Mouse (Mus musculus) neural tube, embryonic 12.5 days (tissue): ENCODE data around the gene Tmem56. TPM values are rescaled to one million over a fixed set of nuclear protein-coding genes. Genes with fewer than 3 reads are reported as not detected.

ENCODE experiments used
- ATAC-seq: fragments of 200-750 bp; cut with Nextera tagmentation; 2 replicates; pipeline ENCODE4 v1.8.0; 2017; ENCODE audit warnings: low read depth, mild to moderate bottlenecking, moderate TSS enrichment, moderate library complexity; ENCODE audit not compliant: low FRiP score
- H3K27ac ChIP-seq: fragments of 300-500 bp; sonication (generic); 2 replicates; pipeline ENCODE4 v1.5.1; 2016
- H3K27me3 ChIP-seq: fragments of 300-500 bp; sonication (generic); replicated peaks from 2 replicates; pipeline ENCODE4 v1.6.1; 2016; ENCODE audit warnings: mild to moderate bottlenecking
- H3K36me3 ChIP-seq: fragments of 300-500 bp; sonication (generic); 2 replicates; pipeline ENCODE4 v1.6.1; 2016; ENCODE audit warnings: mild to moderate bottlenecking
- H3K4me1 ChIP-seq: fragments of 300-500 bp; sonication (generic); 2 replicates; pipeline ENCODE4 v1.6.1; 2016
- H3K4me2 ChIP-seq: fragments of 300-500 bp; sonication (generic); replicated peaks from 2 replicates; pipeline ENCODE4 v1.6.1; 2016; ENCODE audit warnings: mild to moderate bottlenecking
- H3K4me3 ChIP-seq: fragments of 300-500 bp; sonication (generic); 2 replicates; pipeline ENCODE4 v1.5.1; 2016
- H3K9ac ChIP-seq: fragments of 300-500 bp; sonication (generic); 2 replicates; pipeline ENCODE4 v1.6.1; 2016; ENCODE audit warnings: mild to moderate bottlenecking
- H3K9me3 ChIP-seq: fragments of 300-500 bp; sonication (generic); 2 replicates; pipeline ENCODE4 v1.6.1; 2016; ENCODE audit warnings: mild to moderate bottlenecking
- WGBS: fragments of 180-500 bp; shearing (Covaris S2); methylation state at CpG from one replicate; pipeline ENCODE4 v1.1.7; 2016; 5-methylcytosine and 5-hydroxymethylcytosine counted together
- polyA plus RNA-seq: library from polyadenylated mRNA; unstranded; fragments of >200 nt; fragmentation: Nextera tagmentation; extraction: Ambion mirVana; gene quantifications from 2 replicates; pipeline ENCODE4 v1.2.1, GENCODE M21; 2016

The Tmem56 gene
- polyA plus RNA-seq, 1 experiment from 2014 or later = 0.60 TPM

DNA sequence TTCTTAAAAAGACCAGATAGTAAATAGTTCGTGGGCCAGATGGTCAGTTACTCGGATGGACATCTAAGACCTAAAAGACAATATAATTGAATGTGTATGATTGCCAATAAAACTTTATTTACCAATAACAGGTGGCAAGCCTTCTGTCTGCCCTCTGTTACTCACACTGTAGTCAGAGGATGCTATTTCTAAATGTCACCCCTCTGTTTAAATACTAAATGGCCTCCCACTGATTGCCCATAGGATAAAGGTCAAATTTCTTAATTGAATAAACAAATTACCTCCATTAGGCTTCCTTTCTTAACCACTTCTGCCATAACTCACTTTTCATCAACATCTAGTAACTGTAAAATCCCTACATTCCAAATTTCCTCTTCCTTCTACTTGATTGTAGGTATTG is 10.3 kb downstream of the Tmem56 start:
- H3K27me3 ChIP-seq = no peaks in the 10 kb centered on the region
- no peaks in the 10 kb centered on the region for H3K36me3 ChIP-seq
- WGBS = 66% methylated on average over 2 of the region's 2 CpGs
- H3K9me3 ChIP-seq = no peaks in the 10 kb centered on the region
- no peak overlapping the region for H3K4me3 ChIP-seq
- H3K4me2 ChIP-seq = no peak overlapping the region
- H3K4me1 ChIP-seq = no peaks in the 10 kb centered on the region
- no peak for ATAC-seq
- H3K27ac ChIP-seq = no peak overlapping the region
- no peak overlapping the region for H3K9ac ChIP-seq

DNA sequence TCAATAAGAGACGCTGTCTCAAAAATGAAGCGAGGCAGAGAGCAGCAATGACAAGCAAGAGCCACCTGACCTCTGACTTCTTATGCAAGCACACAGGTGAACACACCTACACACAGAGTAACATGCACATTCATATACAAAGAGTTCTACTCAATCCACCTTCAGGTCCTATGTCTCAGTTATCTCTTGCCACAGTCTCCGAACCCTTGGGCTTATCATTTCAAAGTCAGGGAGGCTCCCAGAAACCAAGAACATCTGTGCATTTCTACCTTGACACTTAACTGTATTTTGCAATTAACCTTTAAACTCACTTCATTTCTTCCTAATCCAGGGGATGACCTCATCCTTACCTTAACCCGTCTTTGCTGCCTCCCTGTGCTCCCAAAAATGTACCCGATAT is 15.6 kb downstream of the Tmem56 start:
- Histone ChIP-seq H3K27ac (no peak overlapping the region), H3K27me3 (peaks cover 13% of the 10 kb centered on the region), H3K4me3 (no peak overlapping the region), H3K4me1 (peaks cover 7% of the 10 kb centered on the region; the same call in 1 of the 2 replicates), H3K9me3 (no peaks in the 10 kb centered on the region), H3K36me3 (no peaks in the 10 kb centered on the region), H3K9ac (no peak overlapping the region), H3K4me2 (no peak overlapping the region)
- 85% methylated on average over 5 of the region's 5 CpGs for WGBS
- no peak for ATAC-seq

DNA sequence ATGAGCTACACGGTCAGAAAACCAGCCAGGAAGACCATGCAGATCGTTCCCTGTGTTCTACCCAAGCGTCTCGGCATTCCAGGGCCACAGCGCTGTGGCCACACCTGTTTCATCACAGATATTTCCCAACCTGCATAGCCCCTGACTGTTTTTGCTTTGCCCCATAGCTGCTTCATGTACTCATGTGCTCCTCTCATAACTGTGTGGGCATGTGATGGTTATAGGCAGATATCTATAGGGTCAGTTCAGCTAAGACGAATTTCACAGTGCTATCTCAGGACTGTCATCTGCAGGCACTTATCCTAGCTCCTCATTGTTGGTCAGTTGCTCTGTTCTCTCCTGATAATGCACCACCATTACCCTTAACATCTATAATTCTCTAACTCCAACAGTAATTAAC is 18.7 kb downstream of the Tmem56 start:
- ATAC-seq = no peak
- peaks cover 7% of the 10 kb centered on the region; the same call in 1 of the 2 replicates for H3K4me1 ChIP-seq
- no peak overlapping the region for H3K9ac ChIP-seq
- H3K4me3 ChIP-seq = no peak overlapping the region
- H3K9me3 ChIP-seq = no peaks in the 10 kb centered on the region
- peaks cover 34% of the 10 kb centered on the region for H3K27me3 ChIP-seq
- 71% methylated on average over 6 of the region's 6 CpGs for WGBS
- H3K27ac ChIP-seq = no peak overlapping the region
- H3K4me2 ChIP-seq = no peak overlapping the region
- H3K36me3 ChIP-seq = no peaks in the 10 kb centered on the region

- H3K27ac ChIP-seq = no peak overlapping the region
- peak overlapping the region; percentile 98 for H3K4me2 ChIP-seq
- H3K36me3 ChIP-seq = no peaks in the 10 kb centered on the region
- H3K27me3 ChIP-seq = peaks cover 34% of the 10 kb centered on the region
- peak overlapping the region; percentile 75 for H3K4me3 ChIP-seq
- H3K9me3 ChIP-seq = no peaks in the 10 kb centered on the region
- ATAC-seq = peak; percentile 26; the same call in 1 of the 2 replicates
- 3% methylated on average over 20 of the region's 20 CpGs for WGBS
- peaks cover 7% of the 10 kb centered on the region; the same call in 1 of the 2 replicates for H3K4me1 ChIP-seq
- peak overlapping the region; percentile 76 for H3K9ac ChIP-seq
These were observed 19.7 kb downstream of the Tmem56 start for GRCm38 (mm10) chr3:121263205-121263548.

DNA sequence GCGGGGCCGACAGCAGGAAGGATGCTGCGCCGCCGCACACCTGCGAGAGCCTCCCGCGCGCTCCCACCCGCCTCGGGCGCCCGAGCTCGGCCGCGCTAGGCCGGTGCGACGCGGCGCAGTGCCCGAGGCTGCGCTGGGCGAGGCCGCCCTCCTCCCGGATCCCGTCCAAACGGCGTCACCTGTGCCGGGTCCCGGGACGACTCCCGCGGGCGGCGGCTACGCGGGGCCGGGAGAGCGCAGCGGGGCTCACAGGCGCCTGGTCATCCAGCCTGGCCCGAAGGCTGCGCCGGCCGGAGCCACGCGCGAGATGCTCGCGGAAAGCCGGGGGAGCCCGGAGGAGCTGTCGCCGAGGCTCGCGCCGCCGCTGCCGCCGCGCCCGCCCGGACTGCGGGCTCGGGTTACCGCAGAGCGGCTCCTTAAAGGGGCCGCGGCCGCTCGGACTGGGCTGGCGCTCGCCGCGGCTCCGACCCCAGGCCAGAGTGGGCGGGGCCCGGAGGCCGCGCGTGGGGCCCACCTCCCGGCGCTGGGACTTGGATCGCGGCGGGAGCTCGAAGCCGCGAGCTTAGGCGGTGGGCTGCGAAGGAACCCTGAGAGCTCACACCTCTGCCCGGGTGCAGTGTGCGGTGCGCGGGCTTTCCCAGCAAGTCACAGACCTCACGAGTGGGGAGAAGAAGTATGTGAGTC is 20.2 kb downstream of the Tmem56 start:
- peak overlapping the region; percentile 98 for H3K4me2 ChIP-seq
- no peaks in the 10 kb centered on the region for H3K9me3 ChIP-seq
- H3K9ac ChIP-seq = peak overlapping the region; percentile 76
- H3K4me3 ChIP-seq = peak overlapping the region; percentile 75
- H3K27me3 ChIP-seq = peaks cover 34% of the 10 kb centered on the region
- WGBS = under 1% methylated on average over 97 of the region's 97 CpGs
- ATAC-seq = peak; percentile 90
- H3K36me3 ChIP-seq = no peaks in the 10 kb centered on the region
- no peak overlapping the region for H3K27ac ChIP-seq
- peaks cover 7% of the 10 kb centered on the region; the same call in 1 of the 2 replicates for H3K4me1 ChIP-seq

GRCm38 (mm10) chr3:121261939-121262520 is 20.9 kb downstream of the Tmem56 start:
- Histone ChIP-seq H3K4me3 (peak overlapping the region; percentile 75), H3K27me3 (peaks cover 34% of the 10 kb centered on the region), H3K36me3 (no peaks in the 10 kb centered on the region), H3K4me2 (peak overlapping the region; percentile 98), H3K9ac (peak overlapping the region; percentile 76), H3K9me3 (no peaks in the 10 kb centered on the region), H3K27ac (no peak overlapping the region), H3K4me1 (peaks cover 7% of the 10 kb centered on the region; the same call in 1 of the 2 replicates)
- ATAC-seq = no peak
- WGBS = 10% methylated on average over 21 of the region's 21 CpGs

GRCm38 (mm10) chr3:121261251-121261650 is 21.6 kb downstream of the Tmem56 start:
- no peak overlapping the region for H3K27ac ChIP-seq
- no peak overlapping the region for H3K4me3 ChIP-seq
- H3K9me3 ChIP-seq = no peaks in the 10 kb centered on the region
- WGBS = 66% methylated on average over 7 of the region's 7 CpGs
- H3K4me1 ChIP-seq = peaks cover 7% of the 10 kb centered on the region; the same call in 1 of the 2 replicates
- H3K4me2 ChIP-seq = no peak overlapping the region
- H3K9ac ChIP-seq = no peak overlapping the region
- H3K36me3 ChIP-seq = no peaks in the 10 kb centered on the region
- ATAC-seq = no peak
- H3K27me3 ChIP-seq = peaks cover 34% of the 10 kb centered on the region

DNA sequence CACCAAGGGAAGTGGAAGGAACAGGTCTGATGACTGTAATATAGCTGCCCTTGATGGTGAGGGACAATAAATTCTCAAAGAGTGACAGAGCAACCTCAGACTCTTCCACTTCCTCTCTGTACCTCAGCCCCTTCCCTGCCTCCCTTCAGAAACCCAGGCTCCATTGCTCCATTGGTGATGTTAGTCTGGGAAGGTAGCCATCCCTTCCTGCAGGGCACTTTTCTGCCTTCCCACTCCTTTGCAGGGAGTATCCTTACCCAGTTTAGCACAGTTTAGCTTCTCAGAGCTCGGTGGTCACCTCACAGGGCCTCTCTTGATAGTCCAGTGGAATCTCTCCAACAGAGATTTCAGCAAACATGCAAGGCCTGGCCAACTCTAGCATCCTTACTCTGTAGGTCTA is 22.1 kb downstream of the Tmem56 start:
- 58% methylated on average over 1 of the region's 1 CpGs for WGBS
- no peak overlapping the region for H3K4me3 ChIP-seq
- no peaks in the 10 kb centered on the region for H3K9me3 ChIP-seq
- peaks cover 34% of the 10 kb centered on the region for H3K27me3 ChIP-seq
- peaks cover 7% of the 10 kb centered on the region; the same call in 1 of the 2 replicates for H3K4me1 ChIP-seq
- H3K9ac ChIP-seq = no peak overlapping the region
- ATAC-seq = no peak
- H3K4me2 ChIP-seq = no peak overlapping the region
- H3K36me3 ChIP-seq = no peaks in the 10 kb centered on the region
- no peak overlapping the region for H3K27ac ChIP-seq

DNA sequence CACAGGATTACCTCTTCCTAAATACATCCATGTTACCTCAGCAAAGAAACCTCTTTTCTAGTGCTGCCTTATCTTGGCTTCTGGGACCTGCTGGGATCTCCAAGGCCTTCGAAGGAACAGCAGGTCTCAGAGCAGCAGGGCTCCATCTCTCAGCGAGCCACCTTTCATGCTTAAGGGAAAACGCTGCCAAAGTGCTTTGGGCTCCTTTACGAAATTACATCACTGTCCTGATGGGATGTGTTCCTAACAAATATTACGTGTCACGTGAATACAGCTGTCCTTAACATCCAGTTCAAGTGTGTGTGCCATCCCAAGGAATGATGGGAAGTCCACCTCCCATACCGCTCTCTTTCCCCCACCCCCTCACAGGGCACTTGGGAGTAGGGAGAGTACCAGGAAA is 22.9 kb downstream of the Tmem56 start:
- H3K4me1 ChIP-seq = peaks cover 7% of the 10 kb centered on the region; the same call in 1 of the 2 replicates
- no peak overlapping the region for H3K4me3 ChIP-seq
- 76% methylated on average over 7 of the region's 7 CpGs for WGBS
- no peaks in the 10 kb centered on the region for H3K36me3 ChIP-seq
- ATAC-seq = no peak
- H3K9ac ChIP-seq = no peak overlapping the region
- H3K9me3 ChIP-seq = no peaks in the 10 kb centered on the region
- no peak overlapping the region for H3K4me2 ChIP-seq
- peaks cover 34% of the 10 kb centered on the region for H3K27me3 ChIP-seq
- no peak overlapping the region for H3K27ac ChIP-seq

GRCm38 (mm10) chr3:121258521-121259478 is 24.1 kb downstream of the Tmem56 start:
- 80% methylated on average over 20 of the region's 20 CpGs for WGBS
- Histone ChIP-seq H3K4me1 (peaks cover 7% of the 10 kb centered on the region; the same call in 1 of the 2 replicates), H3K9ac (no peak overlapping the region), H3K36me3 (no peaks in the 10 kb centered on the region), H3K27ac (no peak overlapping the region), H3K9me3 (no peaks in the 10 kb centered on the region), H3K4me2 (no peak overlapping the region), H3K4me3 (no peak overlapping the region), H3K27me3 (peaks cover 27% of the 10 kb centered on the region)
- no peak for ATAC-seq

DNA sequence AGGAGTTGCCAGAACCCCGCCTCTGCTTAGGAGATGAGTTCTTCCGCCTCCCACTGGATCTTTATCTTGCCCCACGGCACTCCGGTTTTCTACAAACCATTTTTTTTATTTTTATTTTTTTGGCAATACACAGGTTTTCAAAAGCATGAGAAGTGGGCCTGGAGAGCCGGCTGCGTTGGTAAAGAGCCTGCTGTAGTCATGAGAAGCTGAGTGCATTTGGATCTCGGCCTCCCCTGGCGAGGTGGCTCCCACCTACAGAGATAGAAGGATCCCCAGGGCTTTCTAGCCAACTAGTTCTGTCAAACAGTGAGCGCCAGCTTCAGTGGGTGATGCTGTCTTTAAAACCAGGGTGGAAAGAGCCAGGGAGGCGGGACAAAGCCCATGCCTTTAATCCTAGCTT is 25.5 kb downstream of the Tmem56 start:
- no peak overlapping the region for H3K4me2 ChIP-seq
- no peak overlapping the region for H3K4me3 ChIP-seq
- H3K9me3 ChIP-seq = no peaks in the 10 kb centered on the region
- 79% methylated on average over 10 of the region's 10 CpGs for WGBS
- no peak for ATAC-seq
- no peaks in the 10 kb centered on the region for H3K4me1 ChIP-seq
- H3K27me3 ChIP-seq = peaks cover 22% of the 10 kb centered on the region
- H3K36me3 ChIP-seq = no peaks in the 10 kb centered on the region
- no peak overlapping the region for H3K27ac ChIP-seq
- H3K9ac ChIP-seq = no peak overlapping the region

DNA sequence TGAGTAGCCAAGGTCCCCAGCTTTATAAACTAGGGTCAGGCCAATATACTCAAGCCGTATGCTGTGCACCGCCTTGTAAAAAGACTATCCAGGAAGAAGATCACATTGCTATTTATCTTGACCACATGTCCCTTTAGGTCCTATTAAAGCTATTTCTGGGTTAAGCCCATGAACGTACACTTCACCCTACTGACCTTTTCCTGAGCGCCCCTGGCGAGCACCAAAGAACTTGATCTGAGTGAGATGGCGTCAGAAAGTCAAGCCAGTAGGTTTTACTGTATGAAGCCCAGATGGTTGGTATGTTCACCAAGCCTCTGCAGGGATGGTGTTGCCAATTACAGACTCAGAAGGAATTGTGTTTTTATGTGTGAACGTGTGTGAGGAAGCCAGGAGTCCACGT is 26.8 kb downstream of the Tmem56 start:
- no peak overlapping the region for H3K9ac ChIP-seq
- no peak for ATAC-seq
- H3K36me3 ChIP-seq = no peaks in the 10 kb centered on the region
- H3K4me2 ChIP-seq = no peak overlapping the region
- no peak overlapping the region for H3K27ac ChIP-seq
- no peak overlapping the region for H3K4me3 ChIP-seq
- no peaks in the 10 kb centered on the region for H3K4me1 ChIP-seq
- 87% methylated on average over 8 of the region's 8 CpGs for WGBS
- no peaks in the 10 kb centered on the region for H3K9me3 ChIP-seq
- H3K27me3 ChIP-seq = peaks cover 12% of the 10 kb centered on the region
